Mouse (Mus musculus): ENCODE data around the gene Adam33. TPM values are rescaled to one million over a fixed set of nuclear protein-coding genes. Genes with fewer than 3 reads are reported as not detected.

Adam33 gene
- polyA plus RNA-seq, 2 experiments = 30.7 to 104 TPM

- Histone ChIP-seq H3K27me3 (ENCODE audit: control insufficient read depth, insufficient read depth, low read length) (peaks cover 27% of the 10 kb centered on the region), H3K9ac (ENCODE audit: low read depth, low read length, severe bottlenecking) (no peak overlapping the region), H3K36me3 (ENCODE audit: control insufficient read depth, insufficient read depth, low read length) (no peaks in the 10 kb centered on the region), H3K27ac (replicated peaks; ENCODE audit: low read depth, low read length) (no peak overlapping the region), H3K9me3 (ENCODE audit: control insufficient read depth, low read length) (no peaks in the 10 kb centered on the region), H3K4me1 (ENCODE audit: control insufficient read depth, insufficient read depth, low read length) (peaks cover 23% of the 10 kb centered on the region), H3K4me2 (replicated peaks; ENCODE audit: low read depth, low read length, severe bottlenecking) (no peak overlapping the region), H3K4me3 (replicated peaks; ENCODE audit: low read length) (no peak overlapping the region)
- ATAC-seq (ENCODE audit: low FRiP score, low read depth) = no peak
- no peak for DNase-seq (ENCODE audit: low spot score)
- 12% methylated on average over 7 of the region's 7 CpGs for WGBS
- TF ChIP-seq POLR2A (IDR thresholded peaks at IDR 0.05; ENCODE audit: borderline replicate concordance, extremely low read depth, insufficient read depth, insufficient read length) = no peak
Observed at GRCm38 (mm10) chr2:131044354-131044852, 19.2 kb downstream of the Adam33 start.

- TF ChIP-seq POLR2A (IDR thresholded peaks at IDR 0.05; ENCODE audit: borderline replicate concordance, extremely low read depth, insufficient read depth, insufficient read length) = no peak
- H3K9me3 ChIP-seq (ENCODE audit: control insufficient read depth, low read length) = no peaks in the 10 kb centered on the region
- no peaks in the 10 kb centered on the region for H3K36me3 ChIP-seq (ENCODE audit: control insufficient read depth, insufficient read depth, low read length)
- peaks cover 24% of the 10 kb centered on the region for H3K4me1 ChIP-seq (ENCODE audit: control insufficient read depth, insufficient read depth, low read length)
- 78% methylated on average over 2 of the region's 2 CpGs for WGBS
- H3K9ac ChIP-seq (ENCODE audit: low read depth, low read length, severe bottlenecking) = no peak within 1 kb of the TSS
- H3K4me3 ChIP-seq (replicated peaks; ENCODE audit: low read length) = peak within 1 kb of the TSS; percentile 63
- H3K27me3 ChIP-seq (ENCODE audit: control insufficient read depth, insufficient read depth, low read length) = peaks cover 27% of the 10 kb centered on the region
- H3K4me2 ChIP-seq (replicated peaks; ENCODE audit: low read depth, low read length, severe bottlenecking) = peak within 1 kb of the TSS; percentile 98
- no peak for ATAC-seq (ENCODE audit: low FRiP score, low read depth)
- DNase-seq (ENCODE audit: low spot score) = no peak
- H3K27ac ChIP-seq (replicated peaks; ENCODE audit: low read depth, low read length) = no peak within 1 kb of the TSS
Observed at GRCm38 (mm10) chr2:131042988-131043387, 20.6 kb downstream of the Adam33 start, which contains the start of gene Gfra4. Gene Gfra4, minus strand, starts transcription at chr2:131043088.

GRCm38 (mm10) chr2:131040854-131041825, 22.5 kb downstream of the Adam33 start:
- H3K27me3 ChIP-seq (ENCODE audit: control insufficient read depth, insufficient read depth, low read length) = peaks cover 27% of the 10 kb centered on the region

GRCm38 (mm10) chr2:131038675-131039074, 24.9 kb downstream of the Adam33 start:
- no peak for DNase-seq (ENCODE audit: low spot score)

More at GRCm38 (mm10) chr2:131040854-131041825, 22.5 kb downstream of the Adam33 start:
- no peak for TF ChIP-seq POLR2A (IDR thresholded peaks at IDR 0.05; ENCODE audit: borderline replicate concordance, extremely low read depth, insufficient read depth, insufficient read length)
- Histone ChIP-seq H3K4me2 (replicated peaks; ENCODE audit: low read depth, low read length, severe bottlenecking) (peak overlapping the region; percentile 98), H3K9ac (ENCODE audit: low read depth, low read length, severe bottlenecking) (peak overlapping the region; percentile 82), H3K27ac (replicated peaks; ENCODE audit: low read depth, low read length) (0 out of 2 replicates have a peak overlapping the region, but pooled peaks have one; percentile 48), H3K4me1 (ENCODE audit: control insufficient read depth, insufficient read depth, low read length) (peaks cover 25% of the 10 kb centered on the region), H3K9me3 (ENCODE audit: control insufficient read depth, low read length) (no peaks in the 10 kb centered on the region), H3K4me3 (replicated peaks; ENCODE audit: low read length) (peak overlapping the region; percentile 63), H3K36me3 (ENCODE audit: control insufficient read depth, insufficient read depth, low read length) (no peaks in the 10 kb centered on the region)
- 4% methylated on average over 72 of the region's 115 CpGs for WGBS
- peak; percentile 58 for ATAC-seq (ENCODE audit: low FRiP score, low read depth)
- DNase-seq (ENCODE audit: low spot score) = peak; percentile 23

GRCm38 (mm10) chr2:131038197-131038596, 25.4 kb downstream of the Adam33 start:
- WGBS = 82% methylated on average over 6 of the region's 6 CpGs
- DNase-seq (ENCODE audit: low spot score) = no peak
- no peak overlapping the region for H3K4me3 ChIP-seq (replicated peaks; ENCODE audit: low read length)
- H3K27ac ChIP-seq (replicated peaks; ENCODE audit: low read depth, low read length) = no peak overlapping the region
- peaks cover 11% of the 10 kb centered on the region; the same call in 1 of the 2 replicates for H3K4me1 ChIP-seq (ENCODE audit: control insufficient read depth, insufficient read depth, low read length)
- H3K4me2 ChIP-seq (replicated peaks; ENCODE audit: low read depth, low read length, severe bottlenecking) = no peak overlapping the region
- ATAC-seq (ENCODE audit: low FRiP score, low read depth) = no peak
- no peaks in the 10 kb centered on the region for H3K36me3 ChIP-seq (ENCODE audit: control insufficient read depth, insufficient read depth, low read length)
- no peaks in the 10 kb centered on the region for H3K9me3 ChIP-seq (ENCODE audit: control insufficient read depth, low read length)
- TF ChIP-seq POLR2A (IDR thresholded peaks at IDR 0.05; ENCODE audit: borderline replicate concordance, extremely low read depth, insufficient read depth, insufficient read length) = no peak
- H3K9ac ChIP-seq (ENCODE audit: low read depth, low read length, severe bottlenecking) = no peak overlapping the region
- peaks cover 27% of the 10 kb centered on the region for H3K27me3 ChIP-seq (ENCODE audit: control insufficient read depth, insufficient read depth, low read length)

More at GRCm38 (mm10) chr2:131038675-131039074, 24.9 kb downstream of the Adam33 start:
- Histone ChIP-seq H3K9me3 (ENCODE audit: control insufficient read depth, low read length) (no peaks in the 10 kb centered on the region), H3K36me3 (ENCODE audit: control insufficient read depth, insufficient read depth, low read length) (no peaks in the 10 kb centered on the region), H3K27ac (replicated peaks; ENCODE audit: low read depth, low read length) (no peak overlapping the region), H3K4me2 (replicated peaks; ENCODE audit: low read depth, low read length, severe bottlenecking) (no peak overlapping the region), H3K4me1 (ENCODE audit: control insufficient read depth, insufficient read depth, low read length) (peaks cover 11% of the 10 kb centered on the region; the same call in 1 of the 2 replicates), H3K27me3 (ENCODE audit: control insufficient read depth, insufficient read depth, low read length) (peaks cover 27% of the 10 kb centered on the region), H3K4me3 (replicated peaks; ENCODE audit: low read length) (no peak overlapping the region), H3K9ac (ENCODE audit: low read depth, low read length, severe bottlenecking) (no peak overlapping the region)
- ATAC-seq (ENCODE audit: low FRiP score, low read depth) = no peak
- WGBS = 74% methylated on average over 5 of the region's 5 CpGs
- no peak for TF ChIP-seq POLR2A (IDR thresholded peaks at IDR 0.05; ENCODE audit: borderline replicate concordance, extremely low read depth, insufficient read depth, insufficient read length)

Data from limb, embryonic 14.5 days (tissue).